Mouse (Mus musculus): ENCODE data around the gene Ftl1.
"Not testable (repeated sequence)": the region's sequence is repeated elsewhere in the genome, so short reads cannot be mapped to it uniquely, and the experiment has no call there.

The Ftl1 gene

DNA sequence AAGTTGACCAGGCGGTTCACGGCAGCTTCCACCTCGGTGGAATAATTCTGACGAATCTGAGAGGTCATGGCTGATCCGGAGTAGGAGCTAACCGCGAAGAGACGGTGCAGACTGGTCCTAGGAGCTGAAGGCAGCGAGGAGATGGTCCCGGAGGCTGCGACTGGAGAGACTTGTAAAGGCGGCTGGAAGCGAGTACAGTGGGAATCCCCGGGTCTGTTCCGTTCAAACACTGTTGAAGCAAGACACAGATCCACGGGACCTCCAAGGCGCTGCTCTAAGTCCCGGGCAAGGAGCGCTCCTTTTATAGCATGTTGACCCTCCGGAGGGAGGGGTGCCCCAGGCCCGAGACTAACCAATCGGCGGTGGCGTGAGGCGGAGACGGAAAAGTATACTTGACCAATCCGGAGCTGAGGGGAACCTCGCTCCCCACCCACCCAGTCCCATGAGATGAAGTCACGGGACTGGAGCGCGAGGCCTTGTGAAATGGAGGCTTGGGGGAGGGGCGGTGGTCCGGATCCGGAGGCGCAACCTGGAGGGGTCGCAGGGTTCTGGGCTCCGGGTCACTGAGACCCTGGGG lies at the start of gene Ftl1:
TSS of gene Ftl1 (minus strand) at position 321 of the 577 bp plus-strand sequence.
- DNase-seq (ENCODE audit: low read depth, low spot score), result peak; percentile 82

DNA sequence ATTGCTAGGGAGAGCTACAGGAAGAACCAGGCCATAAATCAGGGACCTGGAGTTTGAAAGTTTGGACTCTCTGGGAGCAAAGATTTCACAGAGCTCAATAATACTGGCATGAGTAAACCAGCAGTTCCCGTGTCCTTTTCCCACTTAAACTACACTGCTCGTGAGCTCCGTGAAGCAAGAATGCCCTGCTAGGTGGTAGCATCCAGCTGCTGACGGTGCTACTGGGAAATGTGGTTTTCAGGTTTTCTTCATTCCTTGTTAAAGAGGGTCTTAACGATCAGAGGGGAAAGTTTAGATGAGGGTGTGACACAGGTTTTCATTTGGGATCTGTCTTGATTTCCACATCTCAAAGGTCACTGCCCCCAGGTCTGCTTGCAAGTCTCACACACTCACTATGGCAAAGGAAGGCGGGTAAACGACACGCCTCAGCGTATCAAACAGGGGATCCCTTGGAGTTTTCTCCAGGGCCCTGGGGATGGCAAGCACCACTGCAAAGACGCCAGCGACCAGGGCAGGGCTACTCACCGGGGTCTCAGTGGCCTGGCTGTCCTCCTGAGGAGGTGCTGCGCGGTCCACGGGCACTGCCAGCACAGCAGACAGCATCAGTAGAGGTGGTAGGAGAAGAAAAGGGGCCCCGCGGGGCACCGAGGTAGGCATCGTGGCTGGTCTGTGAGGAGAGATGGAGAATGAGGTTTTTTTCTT lies 49.6 kb upstream of the Ftl1 start:
- DNase-seq (ENCODE audit: low read depth, low spot score), result no peak

DNA sequence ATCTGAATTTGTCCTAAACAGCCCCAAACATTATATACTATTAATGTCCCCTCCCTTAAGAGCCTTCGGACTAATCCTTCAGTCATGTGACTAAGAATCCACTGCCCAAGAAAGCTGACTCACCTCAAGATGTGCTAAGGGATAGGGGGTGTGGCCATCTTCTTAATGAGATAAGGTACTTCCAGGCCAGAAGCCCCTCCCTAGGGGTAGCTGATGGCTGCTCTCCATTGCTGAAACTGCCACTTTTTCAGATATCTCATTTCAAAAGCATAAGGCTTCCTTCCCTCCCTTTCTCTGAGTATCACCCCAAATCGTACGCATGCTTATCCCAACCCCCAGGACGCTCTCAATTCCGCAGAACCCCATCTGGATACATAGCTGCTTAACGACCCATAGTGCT lies 48.9 kb upstream of the Ftl1 start:
- DNase-seq (ENCODE audit: low read depth, low spot score), result no peak

DNA sequence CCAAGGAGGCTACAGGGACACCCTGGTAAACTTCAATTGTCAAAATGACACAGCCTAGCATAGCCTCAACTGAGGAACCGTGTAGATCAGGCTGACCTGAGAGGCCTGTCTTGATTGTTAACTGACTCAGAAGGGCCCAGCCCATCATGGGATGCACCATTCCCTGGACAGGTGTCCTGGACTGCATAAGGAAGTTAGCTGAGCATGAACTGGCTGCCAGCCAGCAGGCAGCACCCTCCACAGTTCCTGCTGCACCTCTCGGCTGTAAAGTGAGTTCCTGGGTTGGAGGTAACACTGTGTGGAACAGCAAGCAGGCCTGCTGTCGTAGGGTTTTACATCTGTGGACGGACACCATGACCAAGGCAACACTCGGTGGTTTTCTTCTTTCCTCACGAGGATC lies 47.9 kb upstream of the Ftl1 start:
- DNase-seq (ENCODE audit: low read depth, low spot score), result no peak

- DNase-seq (ENCODE audit: low read depth, low spot score), result no peak
These were observed 38.7 kb upstream of the Ftl1 start for GRCm38 (mm10) chr7:45498427-45498826.

GRCm38 (mm10) chr7:45494548-45494947 lies 34.9 kb upstream of the Ftl1 start:
- DNase-seq (ENCODE audit: low read depth, low spot score), result no peak

GRCm38 (mm10) chr7:45492951-45493350 lies 33.3 kb upstream of the Ftl1 start:
- no peak for DNase-seq (ENCODE audit: low read depth, low spot score)

DNA sequence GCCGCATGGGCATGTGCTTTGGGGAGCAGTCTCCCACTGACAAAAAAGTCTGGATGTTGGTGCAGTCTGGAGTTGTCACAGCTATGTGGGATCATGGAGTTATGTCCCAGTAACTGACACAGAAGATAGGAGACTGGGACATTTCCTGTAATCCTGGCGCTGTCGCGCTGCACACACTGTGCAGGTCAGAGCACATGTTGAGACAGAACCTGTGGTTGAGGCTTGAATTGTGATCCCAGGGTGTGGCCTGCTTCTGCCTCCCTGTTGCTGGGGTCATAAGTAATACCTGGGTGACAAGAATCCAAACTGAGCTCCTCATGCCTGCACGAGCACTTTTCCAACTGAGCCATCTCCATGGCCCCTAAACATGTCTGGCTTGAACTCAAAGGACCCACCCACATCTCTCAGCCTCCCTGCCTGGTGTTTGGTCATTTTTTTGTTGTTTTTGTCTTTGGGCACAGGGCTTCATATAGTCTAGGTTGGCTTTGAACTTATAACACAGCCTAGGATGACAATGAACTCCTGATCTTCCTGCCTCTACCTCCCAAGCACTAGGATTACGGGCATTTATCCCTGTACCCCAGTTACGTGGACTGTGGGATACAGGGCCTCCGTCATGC lies 32.7 kb upstream of the Ftl1 start:
- no peak for DNase-seq (ENCODE audit: low read depth, low spot score)

DNA sequence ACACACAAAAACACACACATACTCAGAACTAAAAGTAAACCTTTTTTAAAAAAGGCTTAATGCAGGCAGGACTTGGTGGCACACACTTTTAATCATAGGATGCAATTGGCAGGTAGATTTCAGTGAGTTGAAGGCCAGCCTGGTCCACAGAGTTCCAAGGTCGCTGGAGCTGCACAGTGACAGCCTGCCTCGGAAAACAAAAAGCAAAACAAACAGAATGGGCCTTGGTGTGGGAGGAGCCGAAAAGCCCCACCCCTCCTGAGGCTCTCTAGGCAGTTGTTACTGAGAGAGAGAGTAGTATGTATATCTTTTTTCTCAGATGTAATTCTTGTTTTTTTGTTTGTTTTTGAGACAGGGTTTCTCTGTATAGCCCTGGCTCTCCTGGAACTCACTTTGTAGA lies 31.6 kb upstream of the Ftl1 start:
- no peak for DNase-seq (ENCODE audit: low read depth, low spot score)

DNA sequence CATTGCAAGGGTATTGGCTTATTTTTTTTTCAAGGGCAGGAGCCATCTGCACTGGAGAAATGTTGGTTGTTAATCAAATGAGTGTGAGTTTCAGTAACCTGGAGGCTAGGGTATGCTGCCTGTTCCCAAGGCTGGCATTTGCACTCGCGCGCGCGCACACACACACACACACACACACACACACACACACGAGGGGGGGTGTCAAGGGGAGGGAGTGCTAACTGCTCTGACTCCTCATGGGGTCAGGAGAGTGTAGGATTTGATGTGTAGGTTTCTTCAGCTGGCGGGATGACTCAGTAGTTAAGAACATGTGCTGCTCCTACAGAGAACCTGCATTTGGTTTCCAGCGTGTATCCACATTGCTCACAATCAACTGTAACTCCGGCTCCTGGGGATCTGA lies 31.1 kb upstream of the Ftl1 start:
- no peak for DNase-seq (ENCODE audit: low read depth, low spot score)

DNA sequence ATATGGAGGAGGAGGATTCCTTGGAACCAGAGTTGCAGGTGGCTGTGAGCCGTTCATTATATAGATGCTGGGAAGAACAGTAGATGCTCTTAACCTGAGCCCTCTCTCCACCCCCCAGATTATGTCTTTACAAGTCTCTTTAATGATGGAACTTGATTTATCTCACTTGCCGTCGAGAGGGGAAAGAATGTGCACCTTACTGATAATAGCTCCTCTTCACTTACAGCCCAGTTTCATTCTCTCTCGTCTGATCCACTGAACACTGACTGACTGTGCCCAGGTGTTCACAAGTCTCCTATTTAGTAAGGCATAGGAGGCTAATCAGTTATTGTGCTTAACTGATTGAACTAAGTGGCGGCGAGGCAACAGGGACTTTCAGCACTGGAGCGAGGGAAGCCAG lies 29.9 kb upstream of the Ftl1 start:
- DNase-seq (ENCODE audit: low read depth, low spot score), result no peak

DNA sequence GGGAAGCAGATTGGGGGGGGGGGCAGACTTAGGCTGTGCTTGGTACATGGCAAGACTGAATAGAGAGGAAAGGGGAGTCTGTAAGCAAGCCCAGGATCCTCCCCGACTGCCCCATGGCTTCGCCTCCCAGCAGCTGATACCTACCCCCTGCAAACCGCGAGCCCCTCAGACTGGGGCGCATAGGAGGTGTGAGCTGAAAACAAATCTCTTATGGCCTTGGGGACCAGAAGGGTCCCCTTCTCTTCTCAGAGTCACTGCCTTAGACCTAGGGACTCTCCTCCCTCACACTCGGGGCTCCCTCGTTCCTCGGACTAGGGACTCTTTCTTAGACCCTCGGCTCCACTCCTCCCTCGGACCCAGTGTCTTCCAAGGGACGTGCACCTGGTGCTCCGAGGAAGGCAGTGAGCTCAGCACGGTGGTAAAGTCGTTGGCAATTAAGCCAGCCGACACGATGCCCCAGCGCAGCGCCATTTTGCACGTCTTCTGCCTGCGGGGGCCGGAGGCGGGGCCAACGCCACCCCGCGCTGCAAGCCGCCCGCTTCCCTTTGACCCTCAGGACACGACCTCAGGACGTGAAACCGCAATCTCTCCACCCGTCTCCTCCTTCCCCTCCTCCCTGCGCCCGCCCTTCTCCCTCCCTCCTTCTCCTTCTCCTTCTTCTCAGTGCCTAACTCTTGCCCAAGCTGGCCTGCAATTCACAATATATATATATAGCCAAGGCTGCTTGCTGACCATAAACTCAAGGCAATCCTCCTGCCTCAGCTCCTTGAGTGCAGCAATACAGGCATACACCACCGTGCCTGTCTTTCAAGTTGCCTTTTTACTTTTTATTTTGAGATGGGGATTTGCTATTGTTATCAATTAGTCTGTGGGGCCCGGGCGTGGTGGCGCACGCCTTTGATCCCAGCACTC lies 28.9 kb upstream of the Ftl1 start, which contains the start of gene Dhdh:
TSS of gene Dhdh (minus strand) at position 513 of the 912 bp plus-strand sequence.
- DNase-seq (ENCODE audit: low read depth, low spot score), result no peak

DNA sequence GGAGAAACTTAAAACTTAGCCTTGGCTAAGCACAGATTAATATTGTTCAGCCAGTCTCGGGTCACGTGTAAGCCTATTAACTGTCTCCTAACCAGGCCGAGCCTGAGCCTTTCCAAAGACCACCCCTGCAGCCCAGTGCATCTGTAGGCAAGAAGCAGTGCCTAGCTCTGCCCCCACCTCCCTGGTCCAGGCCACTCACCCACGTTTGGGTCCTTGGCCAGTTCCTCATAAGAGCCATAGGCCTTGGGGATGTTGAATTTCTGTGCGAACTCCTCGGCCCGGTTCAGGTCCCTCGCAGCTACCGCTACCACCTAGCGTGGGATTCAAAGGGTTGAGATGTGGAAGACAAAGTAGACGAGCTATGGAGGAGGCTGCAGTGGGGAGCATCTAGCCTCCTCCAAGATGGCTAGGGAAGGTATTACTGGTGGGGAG lies 28.2 kb upstream of the Ftl1 start:
- DNase-seq (ENCODE audit: low read depth, low spot score), result no peak

GRCm38 (mm10) chr7:45486761-45487415 lies 27.2 kb upstream of the Ftl1 start, which contains the start of gene Gm45808:
Gene Gm45808 (minus strand): TSS chr7:45486811.
- no peak for DNase-seq (ENCODE audit: low read depth, low spot score)

- DNase-seq (ENCODE audit: low read depth, low spot score), result no peak
These were observed 26.5 kb upstream of the Ftl1 start for GRCm38 (mm10) chr7:45486158-45486557.

DNA sequence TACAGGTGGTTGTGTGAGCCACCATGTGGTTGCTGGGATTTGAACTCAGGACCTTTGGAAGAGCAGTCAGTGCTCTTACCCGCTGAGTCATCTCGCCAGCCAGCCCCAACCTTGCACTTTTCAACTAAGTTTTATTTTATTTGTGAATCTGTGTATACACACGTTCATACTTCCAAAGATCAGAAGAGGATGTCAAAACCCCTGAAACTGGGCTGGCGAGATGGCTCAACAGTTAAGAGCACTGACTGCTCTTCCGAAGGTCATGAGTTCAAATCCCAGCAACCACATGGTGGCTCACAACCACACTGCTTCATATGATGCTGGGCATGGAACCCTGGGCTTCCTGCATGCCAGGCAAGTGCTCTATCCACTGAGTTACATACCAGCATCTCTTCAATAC lies 25.3 kb upstream of the Ftl1 start:
- DNase-seq (ENCODE audit: low read depth, low spot score), result not testable (repeated sequence)

DNA sequence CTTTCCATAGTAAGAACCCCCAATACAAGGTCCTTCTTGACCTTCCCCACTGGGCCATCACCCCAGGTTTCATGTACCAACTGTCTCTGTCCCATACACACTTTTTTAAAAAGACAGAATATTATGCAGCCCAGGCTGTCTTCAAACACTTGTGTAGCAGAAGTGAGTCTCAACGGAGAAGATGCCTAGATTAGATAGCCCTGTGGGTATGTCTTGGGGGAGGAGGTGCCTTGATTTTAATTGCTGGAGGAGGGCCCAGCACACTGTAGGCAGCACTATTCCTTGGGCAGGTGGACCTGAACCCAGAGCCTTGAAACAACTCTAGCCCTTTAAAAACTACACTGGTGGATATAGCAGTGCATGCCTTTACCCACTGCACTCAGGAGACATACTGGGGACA lies 22.5 kb upstream of the Ftl1 start:
- DNase-seq (ENCODE audit: low read depth, low spot score), result no peak

GRCm38 (mm10) chr7:45481374-45481927 lies 21.8 kb upstream of the Ftl1 start, which contains the start of gene Tulp2:
Gene Tulp2 (plus strand): TSS chr7:45481877.
- no peak for DNase-seq (ENCODE audit: low read depth, low spot score)

DNA sequence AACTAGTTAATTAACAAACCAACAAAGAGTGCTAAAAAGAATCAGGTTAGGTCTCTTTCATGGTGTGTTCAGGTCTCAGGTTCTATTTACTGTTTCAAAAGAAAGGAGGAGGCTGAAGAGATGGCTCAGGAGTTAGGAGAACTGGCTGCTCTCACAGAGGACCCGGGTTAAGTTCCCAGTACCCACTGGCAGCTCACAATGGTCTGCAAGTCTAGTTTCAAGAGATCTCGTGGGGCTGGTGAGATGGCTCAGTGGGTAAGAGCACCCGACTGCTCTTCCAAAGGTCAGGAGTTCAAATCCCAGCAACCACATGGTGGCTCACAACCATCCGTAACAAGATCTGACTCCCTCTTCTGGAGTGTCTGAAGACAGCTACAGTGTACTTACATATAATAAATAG lies 20.6 kb upstream of the Ftl1 start:
- not testable (repeated sequence) for DNase-seq (ENCODE audit: low read depth, low spot score)

- no peak for DNase-seq (ENCODE audit: low read depth, low spot score)
These were observed 19.1 kb upstream of the Ftl1 start for GRCm38 (mm10) chr7:45478774-45479173.

DNA sequence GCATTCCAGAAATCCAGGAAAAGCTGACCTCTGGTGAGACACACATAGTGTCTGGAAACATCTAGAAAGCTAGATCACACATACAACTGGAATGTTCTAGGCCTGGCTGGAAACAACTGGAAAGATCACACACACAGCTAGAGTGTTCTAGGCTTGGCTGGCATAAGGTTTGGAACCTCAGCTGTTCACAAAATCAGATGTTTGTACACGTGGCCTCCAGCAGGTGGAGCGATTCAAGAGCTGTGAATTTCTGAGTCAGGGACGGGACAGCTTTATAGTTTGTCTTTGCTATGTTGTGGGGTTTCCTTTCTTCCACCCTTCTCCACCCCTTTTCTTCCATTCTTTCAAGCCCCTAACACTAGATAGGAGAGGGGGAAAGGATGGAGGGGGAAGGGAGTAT lies 17.3 kb upstream of the Ftl1 start:
- no peak for DNase-seq (ENCODE audit: low read depth, low spot score)

Data from retina, adult 2 months (tissue).